Mouse (Mus musculus) C2C12 (cell line): ENCODE data around the gene B230307C23Rik. TPM values are rescaled to one million over a fixed set of nuclear protein-coding genes. Genes with fewer than 3 reads are reported as not detected.
A peak's percentile ranks its signal among the peaks of the same experiment; 100 is the strongest.
"Not testable (repeated sequence)": the region's sequence is repeated elsewhere in the genome, so short reads cannot be mapped to it uniquely, and the experiment has no call there.

Experiments used
- H3K27me3 ChIP-seq: one replicate; pipeline ENCODE4 v1.6.1; 2011; ENCODE audit not compliant: control insufficient read depth, insufficient read depth, insufficient read length
- H3K36me3 ChIP-seq: one replicate; pipeline ENCODE4 v1.6.1; 2011; ENCODE audit not compliant: control insufficient read depth, insufficient read depth
- H3K4me3 ChIP-seq: one replicate; pipeline ENCODE4 v1.5.1; 2011; ENCODE audit warnings: mild to moderate bottlenecking, control low read depth; ENCODE audit not compliant: poor library complexity, insufficient read depth, severe bottlenecking
- H3K79me2 ChIP-seq: one replicate; pipeline ENCODE4 v1.6.1; 2011; ENCODE audit not compliant: control insufficient read depth, insufficient read depth
- H3K79me3 ChIP-seq: one replicate; pipeline ENCODE4 v1.6.1; 2011; ENCODE audit warnings: low read depth, control low read depth
- H3ac ChIP-seq: one replicate; pipeline ENCODE3; 2011; ENCODE audit warnings: low read depth; ENCODE audit not compliant: control insufficient read depth, insufficient read length
- CEBPB ChIP-seq: IDR thresholded peaks from one replicate; pipeline ENCODE4 v1.6.1; 2011; ENCODE audit warnings: low read depth, mild to moderate bottlenecking, control low read depth, moderate library complexity
- CTCF ChIP-seq: IDR thresholded peaks from one replicate; pipeline ENCODE4 v1.5.1; 2011; ENCODE audit not compliant: control insufficient read depth, insufficient read depth, insufficient read length
- FOSL1 ChIP-seq: IDR thresholded peaks from one replicate; pipeline ENCODE4 v1.8.0; 2011; ENCODE audit warnings: mild to moderate bottlenecking, low read length; ENCODE audit not compliant: poor library complexity, insufficient read depth, severe bottlenecking
- MAX ChIP-seq: IDR thresholded peaks from one replicate; pipeline ENCODE4 v1.6.1; 2011; ENCODE audit warnings: mild to moderate bottlenecking, control low read depth
- MYOD1 ChIP-seq: IDR thresholded peaks from one replicate; pipeline ENCODE4 v1.6.1; 2011; ENCODE audit warnings: low read depth; ENCODE audit not compliant: control insufficient read depth, insufficient read length
- MYOG ChIP-seq: IDR thresholded peaks from one replicate; pipeline ENCODE4 v1.6.1; 2011; ENCODE audit not compliant: control insufficient read depth, insufficient read length; ENCODE audit errors: extremely low read depth
- USF1 ChIP-seq: IDR thresholded peaks from one replicate; pipeline ENCODE4 v1.6.1; 2011; ENCODE audit warnings: low read depth, mild to moderate bottlenecking, control low read depth, moderate library complexity
- polyA plus RNA-seq: library from polyadenylated mRNA; unstranded; fragments of >200 nt; fragmentation: generic; extraction: Trizol; gene quantifications from one replicate; pipeline ENCODE4 v1.2.1, GENCODE M21; 2012; ENCODE audit warnings: missing spikeins

The B230307C23Rik gene
- polyA plus RNA-seq, 1 experiment, result 5.2 TPM

DNA sequence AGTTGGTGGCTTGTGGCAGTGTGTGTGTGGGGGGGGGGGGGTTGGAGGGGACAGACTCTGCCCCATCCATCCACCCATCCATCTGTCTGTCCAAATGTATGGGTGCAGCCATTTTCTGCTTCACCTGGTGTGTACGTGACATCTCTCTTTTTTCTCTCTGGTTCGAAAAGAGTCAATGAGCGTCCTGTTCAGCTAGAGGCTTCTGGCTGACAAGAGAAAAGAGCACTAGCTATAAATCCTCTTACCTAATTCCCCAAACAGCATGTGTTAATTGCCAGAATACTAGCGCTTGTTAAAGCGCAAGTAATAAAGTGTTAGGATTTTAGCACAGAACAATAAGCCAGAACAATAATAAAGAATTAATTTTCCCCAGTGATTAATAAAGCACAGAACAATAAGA lies 12.5 kb upstream of the B230307C23Rik start:
- Histone ChIP-seq H3K4me3 (no peak overlapping the region), H3K27me3 (no peaks in the 10 kb centered on the region), H3K36me3 (no peaks in the 10 kb centered on the region), H3K79me3 (no peaks in the 10 kb centered on the region), H3ac (no peak overlapping the region), H3K79me2 (no peaks in the 10 kb centered on the region)
- TF ChIP-seq MYOD1, result no peak
- no peak for TF ChIP-seq MYOG

DNA sequence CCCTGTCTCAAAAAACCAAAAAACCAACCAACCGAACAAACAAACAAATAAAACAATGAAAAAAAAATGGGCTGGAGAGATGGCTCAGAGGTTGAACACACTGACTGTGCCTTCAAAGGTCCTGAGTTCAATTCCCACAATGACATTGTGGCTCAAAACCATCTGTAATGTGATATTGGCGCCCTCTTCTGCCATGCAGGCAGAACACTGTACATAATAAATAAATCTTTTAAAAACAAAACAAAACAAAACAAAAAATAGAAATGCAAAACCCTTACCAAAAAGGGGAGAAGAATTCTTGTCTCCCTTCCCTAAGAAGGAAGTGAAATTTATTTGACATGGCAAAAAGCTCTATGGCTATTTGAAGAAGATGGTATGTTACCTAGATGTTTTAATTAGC lies 5.6 kb upstream of the B230307C23Rik start:
- no peaks in the 10 kb centered on the region for H3K36me3 ChIP-seq
- TF ChIP-seq MAX (no peak), MYOD1 (no peak), MYOG (no peak), CEBPB (no peak), CTCF (no peak), USF1 (no peak), FOSL1 (no peak)
- H3K4me3 ChIP-seq, result no peak overlapping the region
- H3K27me3 ChIP-seq, result no peaks in the 10 kb centered on the region
- H3K79me3 ChIP-seq, result no peaks in the 10 kb centered on the region
- no peak overlapping the region for H3ac ChIP-seq
- no peaks in the 10 kb centered on the region for H3K79me2 ChIP-seq

DNA sequence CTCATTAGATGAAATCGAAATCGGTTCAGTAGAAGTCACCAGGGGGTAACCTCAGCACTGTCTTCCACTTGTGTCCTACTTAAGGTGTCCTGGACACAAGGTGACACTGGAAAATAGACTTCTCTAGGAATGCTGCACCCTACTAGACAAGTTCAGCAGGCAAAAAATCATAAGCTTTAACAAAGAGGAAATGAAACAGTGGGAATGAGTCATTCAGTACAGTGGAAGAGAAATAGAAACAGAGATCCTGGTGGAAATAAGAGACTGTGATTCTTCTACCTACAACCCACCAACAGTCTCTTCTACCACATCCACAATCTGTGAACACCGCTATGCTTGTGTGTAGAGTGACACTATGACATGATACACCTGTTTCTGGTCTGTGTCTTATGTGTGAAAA lies 4.6 kb upstream of the B230307C23Rik start:
- not testable (repeated sequence) for H3ac ChIP-seq, H3K27me3 ChIP-seq

DNA sequence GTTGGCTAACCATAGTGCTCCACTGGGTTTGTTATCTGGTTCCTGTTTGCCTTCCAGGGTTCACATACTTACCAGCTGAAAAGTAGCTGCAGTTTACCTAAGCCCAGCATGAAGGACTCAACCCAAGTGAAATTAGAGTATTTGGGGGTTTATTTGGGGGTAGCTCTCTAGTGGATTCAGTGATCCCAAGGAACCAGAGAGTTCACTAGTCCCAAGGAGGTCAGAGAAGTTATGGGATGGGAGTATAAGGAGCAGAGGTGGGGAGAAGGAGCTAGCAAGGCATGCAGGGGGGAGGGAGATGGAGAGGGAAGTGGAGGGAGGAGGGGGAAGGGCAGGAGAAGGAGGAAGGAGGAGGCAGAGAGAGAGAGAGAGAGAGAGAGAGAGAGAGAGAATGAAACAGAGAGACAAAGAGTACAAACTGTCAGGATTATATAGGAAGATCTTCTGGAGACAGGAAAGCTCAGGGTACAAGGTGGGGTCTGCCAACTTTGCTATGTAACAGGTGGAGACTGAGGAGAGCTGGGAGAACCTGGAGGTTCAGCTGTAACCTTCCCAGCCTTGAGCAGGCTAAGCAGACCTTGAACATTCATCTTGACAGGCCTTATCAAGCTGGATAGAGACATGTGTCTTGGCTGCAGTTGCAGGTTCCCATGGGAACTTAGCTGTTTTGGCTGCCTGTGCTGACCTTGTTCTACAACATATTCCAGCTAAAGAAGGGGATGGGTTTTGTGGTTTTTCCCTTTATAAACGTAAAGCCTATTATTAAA lies 1.1 kb upstream of the B230307C23Rik start:
- no peak for TF ChIP-seq MYOD1
- TF ChIP-seq MYOG, result no peak
- TF ChIP-seq CTCF, result no peak
- no peak for TF ChIP-seq FOSL1
- no peak for TF ChIP-seq CEBPB
- H3K79me3 ChIP-seq, result peaks cover 19% of the 10 kb centered on the region

More for the DNA sequence above, 4.6 kb upstream of the B230307C23Rik start:
- H3K36me3 ChIP-seq, H3K79me2 ChIP-seq, H3K4me3 ChIP-seq, H3K79me3 ChIP-seq: not testable (repeated sequence)

DNA sequence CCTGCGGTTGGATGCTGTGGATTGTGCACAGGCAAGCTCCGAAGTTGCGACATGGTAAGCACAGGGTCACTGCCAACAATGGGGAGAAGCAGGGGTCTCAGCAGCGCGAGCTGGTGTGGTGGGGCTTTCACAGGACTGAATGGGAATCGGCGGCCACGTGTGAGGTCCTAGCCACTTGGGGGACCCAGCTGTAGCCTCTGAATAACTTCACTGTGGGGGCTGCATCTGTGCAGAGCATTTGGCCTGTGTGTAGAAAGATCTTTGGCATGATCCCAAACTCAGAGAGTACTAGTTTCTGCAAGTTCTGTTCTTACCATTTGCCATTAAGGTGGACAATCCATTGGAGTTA lies 242 bp downstream of the B230307C23Rik start:
- Histone ChIP-seq H3K79me3 (peaks cover 22% of the 10 kb centered on the region), H3ac (peak overlapping the region; percentile 79), H3K4me3 (peak overlapping the region; percentile 33), H3K79me2 (peaks cover 46% of the 10 kb centered on the region)
- H3K36me3 ChIP-seq, H3K27me3 ChIP-seq: not testable (repeated sequence)

More for the DNA sequence above, 1.1 kb upstream of the B230307C23Rik start:
- Histone ChIP-seq H3K27me3 (no peaks in the 10 kb centered on the region), H3K79me2 (peaks cover 39% of the 10 kb centered on the region), H3K36me3 (peaks cover 2% of the 10 kb centered on the region), H3K4me3 (no peak overlapping the region), H3ac (no peak overlapping the region)

DNA sequence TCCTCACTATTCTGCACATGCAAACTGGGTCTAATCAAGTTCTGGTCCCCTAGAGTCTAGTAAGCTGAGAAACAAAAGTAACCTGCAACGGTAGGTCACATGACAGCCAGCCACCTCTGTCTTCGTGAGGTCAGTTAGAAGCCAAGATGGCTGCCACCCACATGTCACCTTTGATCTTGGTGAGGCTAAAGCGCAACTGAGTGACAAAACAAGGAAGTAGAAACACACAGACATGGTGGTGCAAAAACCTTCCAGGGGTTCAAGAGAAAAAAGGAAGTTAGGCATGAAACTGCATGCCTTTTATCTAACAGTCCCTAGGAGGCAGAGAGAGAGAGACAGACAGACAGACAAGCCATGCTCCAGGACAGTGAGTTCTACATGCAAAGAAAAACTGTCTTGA lies 25.0 kb downstream of the B230307C23Rik start:
- TF ChIP-seq CEBPB (no peak), USF1 (no peak), MAX (no peak), CTCF (no peak), FOSL1 (no peak), MYOG (no peak), MYOD1 (no peak)
- Histone ChIP-seq H3ac (no peak overlapping the region), H3K79me3 (no peaks in the 10 kb centered on the region), H3K36me3 (no peaks in the 10 kb centered on the region), H3K27me3 (no peaks in the 10 kb centered on the region), H3K4me3 (no peak overlapping the region), H3K79me2 (no peaks in the 10 kb centered on the region)

DNA sequence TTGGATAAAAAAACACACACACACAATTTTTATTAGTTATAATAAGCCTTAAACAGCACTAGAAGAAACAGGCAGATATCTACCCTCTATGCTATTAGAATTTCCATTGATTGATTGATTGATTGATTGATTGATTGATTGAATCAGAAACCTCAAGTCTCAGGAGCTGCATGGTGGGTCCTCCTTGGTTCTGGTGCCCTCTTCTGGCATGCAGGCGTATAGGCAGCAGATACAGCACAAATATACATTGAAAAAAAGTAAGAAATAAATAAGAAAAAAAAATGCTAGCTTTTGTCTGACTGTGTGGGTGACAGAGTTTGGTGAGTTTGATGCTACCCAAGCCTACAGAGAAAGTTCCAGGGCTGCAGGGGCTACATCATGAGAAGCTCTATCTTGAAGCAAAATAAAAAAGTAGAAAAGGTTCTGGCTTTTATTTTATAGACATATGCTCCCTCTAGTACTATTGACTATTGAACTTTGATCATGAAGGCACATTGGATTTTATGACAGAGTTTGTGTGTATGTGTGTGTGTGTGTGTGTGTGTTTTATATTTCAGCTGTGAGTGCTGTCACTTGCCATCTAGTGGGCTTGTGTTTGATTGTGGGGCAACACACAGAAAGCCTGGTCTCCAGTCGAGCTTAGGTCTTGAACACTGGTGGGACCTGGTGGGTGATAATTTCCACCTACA lies 25.7 kb downstream of the B230307C23Rik start:
- Histone ChIP-seq H3ac (no peak overlapping the region), H3K36me3 (no peaks in the 10 kb centered on the region), H3K27me3 (no peaks in the 10 kb centered on the region), H3K79me3 (no peaks in the 10 kb centered on the region), H3K4me3 (no peak overlapping the region), H3K79me2 (no peaks in the 10 kb centered on the region)
- TF ChIP-seq MYOD1 (no peak), FOSL1 (no peak)

DNA sequence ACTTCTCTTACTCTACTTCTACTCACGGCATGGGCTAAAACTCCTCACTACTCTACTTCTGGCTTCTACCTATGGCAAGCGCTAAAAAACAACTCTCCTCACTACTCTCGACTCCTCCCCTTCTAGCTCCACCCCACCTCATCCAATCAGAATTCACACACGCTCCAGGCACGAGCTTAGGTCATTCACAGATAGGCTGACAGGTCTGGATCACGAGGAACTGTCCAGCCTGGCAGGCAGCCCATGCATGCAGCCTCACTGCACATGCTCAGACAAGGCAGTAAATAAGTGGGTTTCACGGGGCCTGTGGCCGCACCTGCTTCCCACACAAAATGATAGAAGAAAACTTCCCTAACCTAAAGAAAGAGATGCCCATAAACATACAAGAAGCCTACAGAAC lies 29.1 kb downstream of the B230307C23Rik start:
- H3K79me2 ChIP-seq, result not testable (repeated sequence)

DNA sequence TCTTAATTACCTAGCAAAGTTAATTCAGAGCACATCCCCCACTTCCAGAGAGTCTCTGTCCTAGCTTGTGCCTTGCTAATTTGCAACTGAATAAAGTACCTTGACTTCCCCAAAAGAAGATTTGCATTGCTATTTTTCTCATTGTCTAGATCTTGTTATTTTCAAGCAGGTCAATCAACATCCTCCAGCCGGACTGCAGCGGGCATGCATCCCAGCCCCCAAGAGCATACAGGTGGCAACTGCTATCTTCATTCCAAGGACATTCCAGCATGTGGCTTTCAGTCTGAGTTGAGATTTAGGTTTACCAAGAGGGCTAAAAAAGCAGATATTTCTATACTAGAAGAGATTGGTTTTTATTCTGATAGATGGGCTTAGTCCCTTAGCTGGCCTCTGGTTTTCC lies 37.9 kb downstream of the B230307C23Rik start:
- H3K79me2 ChIP-seq, H3K79me3 ChIP-seq, H3K4me3 ChIP-seq, H3K36me3 ChIP-seq, H3K27me3 ChIP-seq, H3ac ChIP-seq: not testable (repeated sequence)

More for the DNA sequence above, 29.1 kb downstream of the B230307C23Rik start:
- not testable (repeated sequence) for H3K27me3 ChIP-seq, H3K36me3 ChIP-seq, H3ac ChIP-seq, H3K4me3 ChIP-seq, H3K79me3 ChIP-seq
